Mouse (Mus musculus) T-helper 1 cell (primary cell): ENCODE measurements around the gene Bod1l.

Experiments
- in situ Hi-C: fragments of 300-600 bp; cut with MboI, MseI; formaldehyde crosslinking; loops from one replicate; pipeline ENCODE4 v1.15.1; 2025; ENCODE audit warnings: high pct_unique_total_duplicates

The Bod1l gene

GRCm38 (mm10) chr5:41760831-41761508 is 83.1 kb downstream of the Bod1l start:
- in situ Hi-C loops, result loop anchor here (5.0 to 25.0 kb wide), 2 partner anchors 709 to 1799 kb away; no protein-coding TSS in a partner anchor

DNA sequence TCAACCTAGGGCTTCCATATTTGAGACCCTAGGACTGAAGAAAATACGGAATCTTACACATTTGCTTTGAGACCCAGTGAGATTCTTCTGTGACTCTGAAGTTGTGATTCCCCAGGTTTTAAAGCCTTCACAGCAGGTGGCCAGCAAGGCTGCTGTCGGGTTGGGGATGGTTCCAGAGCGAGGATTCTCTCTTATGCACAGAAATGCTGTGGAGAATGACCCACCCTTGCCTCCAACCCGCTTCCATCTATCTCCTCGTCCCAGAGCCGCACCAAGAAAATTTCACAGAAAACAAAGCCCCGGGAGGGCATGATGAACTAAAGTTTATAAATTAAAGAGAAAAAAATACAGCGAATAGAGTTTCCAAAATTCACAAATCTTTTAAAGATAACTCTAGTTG is 84.0 kb downstream of the Bod1l start:
- in situ Hi-C loops, result loop anchor here (5.0 to 25.0 kb wide), 2 partner anchors 708 to 1798 kb away; no protein-coding TSS in a partner anchor

DNA sequence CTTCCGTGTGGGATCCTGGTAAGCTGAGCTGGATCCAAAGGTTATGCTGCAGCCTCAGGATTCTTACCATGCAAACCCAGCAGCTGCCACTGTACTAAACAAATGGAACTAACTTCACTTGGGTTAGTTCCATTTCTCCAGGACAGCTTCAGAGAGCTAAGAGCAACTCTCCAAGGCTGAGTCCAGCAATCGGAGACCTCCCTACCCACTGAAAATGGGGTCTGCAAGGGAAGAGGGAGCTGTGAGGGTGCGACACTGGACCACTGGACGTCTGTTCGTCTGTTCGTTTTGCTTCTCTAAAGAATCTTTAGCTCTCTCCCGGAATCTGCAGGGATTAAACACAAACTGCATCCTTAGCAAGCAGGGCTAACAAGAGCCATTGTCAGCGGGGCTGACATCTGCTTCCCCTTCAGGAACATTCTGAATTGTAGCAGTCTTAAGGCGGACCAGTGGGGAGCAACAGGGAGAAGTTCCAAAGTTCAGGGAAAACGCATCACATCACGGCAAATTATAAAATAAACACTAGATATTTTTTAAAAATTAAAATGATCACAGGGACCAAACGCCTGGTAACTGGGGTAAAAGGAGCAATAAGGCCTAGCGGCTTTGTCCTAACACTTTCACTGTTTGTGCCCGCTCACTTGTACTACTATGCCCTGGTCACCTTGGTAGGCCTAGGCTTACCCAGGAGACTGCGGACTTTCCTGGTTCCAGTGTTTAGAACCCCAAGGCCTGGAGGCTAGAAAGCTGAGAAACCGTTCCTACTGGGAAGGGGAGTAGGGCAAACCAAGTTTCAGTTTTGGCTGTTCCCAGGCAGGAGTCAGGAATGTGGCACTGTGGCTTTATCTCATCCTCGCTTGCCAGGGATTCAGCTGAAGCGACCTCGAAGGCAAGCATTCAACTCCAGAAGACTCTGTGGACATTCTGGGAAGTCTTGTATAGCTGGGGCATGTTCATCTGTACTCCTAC is 85.2 kb downstream of the Bod1l start:
- in situ Hi-C loops, result loop anchor here (25.0 kb wide), 1 partner anchor 1797 kb away; no protein-coding TSS in a partner anchor

- in situ Hi-C loops, result loop anchor here (25.0 kb wide), 1 partner anchor 1795 kb away; no protein-coding TSS in a partner anchor
Measured at GRCm38 (mm10) chr5:41757338-41757737, 86.8 kb downstream of the Bod1l start.

GRCm38 (mm10) chr5:41756396-41756795 is 87.7 kb downstream of the Bod1l start:
- in situ Hi-C loops, result loop anchor here (25.0 kb wide), 1 partner anchor 1794 kb away; no protein-coding TSS in a partner anchor

DNA sequence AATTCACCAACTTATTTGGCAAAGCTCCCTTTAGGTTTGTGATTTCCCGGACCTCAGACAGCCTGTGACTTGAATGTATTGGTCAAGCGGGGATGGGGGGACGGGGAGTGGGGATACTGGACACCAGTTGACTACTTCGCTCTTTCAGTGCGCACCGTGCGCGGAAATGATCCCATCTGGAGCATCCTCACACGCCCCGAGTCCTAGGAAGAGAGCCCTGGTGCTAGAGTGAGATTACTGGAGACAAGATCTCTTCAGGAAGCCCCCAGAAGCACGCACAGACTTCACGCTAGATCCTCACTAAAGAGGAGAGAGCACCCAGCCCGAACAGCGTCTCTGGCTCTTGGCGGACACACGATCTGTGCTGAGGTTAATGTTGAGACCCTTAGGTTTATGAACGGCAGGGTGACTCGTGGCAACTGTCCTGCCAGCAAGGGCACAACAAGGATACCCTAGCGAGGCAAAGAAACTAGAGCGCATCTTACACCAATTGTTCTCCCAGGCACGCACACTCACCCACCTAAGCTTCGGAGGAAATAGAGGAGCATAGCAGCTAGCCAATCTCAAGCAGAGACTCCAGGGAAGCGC is 88.6 kb downstream of the Bod1l start:
- in situ Hi-C loops, result loop anchor here (25.0 kb wide), 1 partner anchor 1793 kb away; no protein-coding TSS in a partner anchor

DNA sequence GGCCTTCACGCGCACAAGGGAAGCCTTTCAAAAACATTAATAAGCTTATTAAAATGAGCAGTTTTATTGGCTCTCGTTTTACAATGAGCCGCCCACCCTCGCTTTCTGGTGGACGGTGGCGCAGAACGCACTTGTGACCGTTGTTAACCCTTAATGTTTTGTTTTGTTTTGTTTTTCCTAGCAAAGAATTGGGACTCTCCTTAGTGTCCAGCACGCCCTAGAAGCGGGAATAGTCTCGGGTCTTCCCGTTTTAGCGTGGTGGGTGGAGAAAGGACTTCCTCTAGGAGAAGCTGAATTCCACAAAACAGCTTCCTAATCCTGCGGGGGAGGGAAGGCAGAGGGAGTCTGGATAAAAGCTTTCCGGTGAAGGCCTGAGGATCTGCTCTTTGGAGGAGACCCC is 89.3 kb downstream of the Bod1l start:
- in situ Hi-C loops, result loop anchor here (5.0 to 25.0 kb wide), 2 partner anchors 48 to 1793 kb away; partner anchors contain the start of gene Rab28

DNA sequence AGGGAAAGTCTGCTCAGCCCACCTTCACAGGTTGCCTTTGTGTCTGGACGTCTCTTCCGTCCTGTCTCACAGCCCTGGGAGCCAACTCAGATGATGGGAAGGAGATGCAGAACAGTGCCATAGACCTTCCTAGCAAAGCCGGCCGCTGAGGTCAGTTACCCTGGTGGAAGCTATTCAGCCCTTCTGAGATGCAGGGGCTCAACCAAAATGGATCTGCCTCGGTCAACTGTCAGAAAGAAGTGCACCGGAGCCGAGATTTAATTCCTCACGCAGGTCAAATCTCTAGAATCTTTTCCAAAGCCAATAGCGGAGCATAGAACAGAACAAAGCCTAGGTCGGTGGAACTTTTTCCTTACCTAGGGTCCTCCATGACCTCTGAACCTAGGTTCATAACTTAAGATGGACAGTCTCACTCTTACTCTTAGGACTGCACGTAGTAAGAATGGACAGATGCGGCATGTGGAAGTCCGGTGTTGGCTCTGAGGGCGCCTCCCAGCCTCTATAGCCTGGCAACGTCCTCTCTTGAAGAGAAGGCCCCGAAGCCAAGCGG is 89.8 kb downstream of the Bod1l start:
- in situ Hi-C loops, result loop anchor here (5.0 to 25.0 kb wide), 2 partner anchors 47 to 1792 kb away; partner anchors contain the start of gene Rab28

DNA sequence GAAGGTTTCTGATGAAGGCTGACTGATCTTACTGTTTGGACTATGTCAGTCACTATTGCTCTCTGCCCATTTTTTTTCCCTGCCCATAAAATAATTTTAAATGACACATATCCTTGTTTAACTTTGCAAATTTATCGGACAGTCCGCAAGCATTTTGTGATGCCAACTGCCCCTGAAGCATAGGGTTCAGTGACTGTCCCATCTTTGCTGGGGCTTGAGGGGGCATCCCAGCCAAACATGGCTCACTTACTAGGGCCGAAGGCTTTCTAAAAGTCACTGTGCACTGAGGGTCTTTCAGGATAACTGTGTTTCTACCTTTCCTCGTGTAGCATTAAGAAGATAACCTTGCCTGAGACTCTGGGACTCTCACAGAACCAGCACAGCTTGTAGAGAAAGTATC is 91.4 kb downstream of the Bod1l start:
- in situ Hi-C loops, result loop anchor here (5.0 to 25.0 kb wide), 2 partner anchors 45 to 1790 kb away; partner anchors contain the start of gene Rab28

DNA sequence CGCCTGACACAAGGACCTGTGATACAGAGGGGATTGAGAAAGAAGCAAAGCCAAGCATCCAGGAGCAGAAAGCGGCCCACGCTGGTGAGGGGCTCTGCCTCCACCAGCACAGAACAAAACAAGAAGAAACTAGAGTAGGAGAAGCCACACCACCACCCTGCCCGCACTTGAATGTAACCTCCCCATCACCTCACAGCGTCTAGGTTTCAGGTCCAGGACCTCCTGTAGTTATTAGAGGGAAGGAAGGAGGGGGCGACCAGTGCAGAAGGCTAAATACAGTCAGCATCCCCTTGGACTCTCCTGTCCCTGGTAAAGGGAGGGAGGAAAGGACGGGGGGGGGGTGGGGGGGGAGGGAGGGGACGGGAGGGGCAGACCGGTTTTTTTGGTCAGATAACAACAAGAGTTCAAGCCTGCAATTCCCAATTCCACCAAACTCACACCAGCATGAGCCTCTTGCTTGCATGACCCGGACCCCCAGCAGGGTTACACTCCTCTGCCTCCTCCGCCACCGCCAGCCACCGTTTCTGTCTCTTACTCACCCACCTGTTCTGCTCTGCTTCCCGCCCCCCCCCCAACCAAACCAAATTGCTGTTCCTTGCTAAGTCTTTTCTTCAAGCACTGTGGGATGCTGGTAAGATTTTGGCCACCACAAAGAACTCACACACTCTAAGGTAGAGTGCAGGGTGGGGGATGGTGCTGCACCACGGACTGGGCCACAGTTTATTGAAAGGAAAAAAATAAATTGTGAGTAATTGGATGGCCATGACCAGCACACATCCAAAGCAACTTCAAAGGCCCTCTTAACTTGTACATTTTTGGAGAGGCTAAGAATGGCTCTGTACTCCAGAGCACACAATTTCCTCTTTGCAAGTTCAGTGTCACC is 99.0 kb downstream of the Bod1l start:
- in situ Hi-C loops, result no loop called here

DNA sequence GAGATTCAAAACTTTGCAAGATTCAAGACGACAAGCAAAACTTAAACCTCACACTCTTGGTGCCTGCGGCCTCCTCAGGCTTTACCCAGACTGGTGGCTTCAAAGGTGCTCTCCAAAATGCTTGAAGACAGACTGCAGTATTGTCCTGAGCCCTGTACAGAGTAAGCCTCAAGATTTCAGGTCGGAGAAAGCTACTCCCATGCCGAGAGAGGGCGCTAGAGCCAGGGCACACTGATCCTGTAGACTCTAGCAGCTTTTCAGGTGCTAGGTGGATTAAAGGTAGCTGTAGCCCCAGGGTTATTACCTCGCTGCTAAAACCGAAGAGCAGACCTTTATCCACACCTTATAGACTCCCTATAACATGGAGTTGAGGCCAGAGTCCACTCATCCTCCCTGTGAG is 99.9 kb downstream of the Bod1l start:
- in situ Hi-C loops, result no loop called here

GRCm38 (mm10) chr5:41738817-41739216 is 105.3 kb downstream of the Bod1l start:
- in situ Hi-C loops, result no loop called here
